Mouse (Mus musculus): ENCODE results near the gene Gm37596. TPM values are rescaled to one million over a fixed set of nuclear protein-coding genes. Genes with fewer than 3 reads are reported as not detected.

Gm37596 gene
- not detected for polyA plus RNA-seq (2017; shearing (Covaris generic))

GRCm38 (mm10) chr3:93692970-93693369, at the start of gene Gm37596:
TSS of gene Gm37596 (minus strand) at chr3:93693070.

GRCm38 (mm10) chr3:93676210-93676609, 16.7 kb downstream of the Gm37596 start, which contains the start of gene Tdpoz1:
TSS of gene Tdpoz1 (minus strand) at chr3:93676310.

GRCm38 (mm10) chr3:93652586-93652985, 40.3 kb downstream of the Gm37596 start, which contains the start of gene Tdpoz2:
TSS of gene Tdpoz2 (minus strand) at chr3:93652686.

Other genes starting within 250 kb of the Gm37596 start
- gene Tchhl1, start 224.3 kb downstream of the Gm37596 start, polyA plus RNA-seq (2017; shearing (Covaris generic)): not detected
- gene S100a11, start 172.6 kb downstream of the Gm37596 start, polyA plus RNA-seq (2017; shearing (Covaris generic)): 1,000 to 10,000 TPM in 1 of 2 experiments, 100 to 1,000 TPM in 1; 475 to 1,419 TPM
- gene S100a10, start 138.0 kb downstream of the Gm37596 start, polyA plus RNA-seq (2017; shearing (Covaris generic)): 1,000 to 10,000 TPM in 1 of 2 experiments, 100 to 1,000 TPM in 1; 590 to 2,365 TPM
- gene Tdpoz2, start 40.4 kb downstream of the Gm37596 start, polyA plus RNA-seq (2017; shearing (Covaris generic)): not detected
- not detected for gene Tdpoz1, start 16.8 kb downstream of the Gm37596 start, polyA plus RNA-seq (2017; shearing (Covaris generic))
- not detected for gene Gm5773, start 79.9 kb upstream of the Gm37596 start, polyA plus RNA-seq (2017; shearing (Covaris generic))
- gene Tdpoz4, start 103.3 kb upstream of the Gm37596 start, polyA plus RNA-seq (2017; shearing (Covaris generic)): not detected
- gene Tdpoz3, start 132.9 kb upstream of the Gm37596 start, polyA plus RNA-seq (2017; shearing (Covaris generic)): not detected